Mouse (Mus musculus) hindbrain, postnatal 0 days (tissue): ENCODE results near the gene Ahcyl1. TPM values are rescaled to one million over a fixed set of nuclear protein-coding genes. Genes with fewer than 3 reads are reported as not detected.

Source experiments
- ATAC-seq: fragments of 200-750 bp; cut with Nextera tagmentation; 2 replicates; pipeline ENCODE4 v1.8.0; 2017; ENCODE audit warnings: mild to moderate bottlenecking, moderate TSS enrichment, moderate library complexity
- DNase-seq: peaks from one replicate; pipeline ENCODE4 v3.0.0-alpha.2; 2015; ENCODE audit warnings: low spot score
- H3K27ac ChIP-seq: fragments of 300-500 bp; sonication (generic); 2 replicates; pipeline ENCODE4 v1.5.1; 2014; ENCODE audit warnings: mild to moderate bottlenecking
- H3K27me3 ChIP-seq: fragments of 300-500 bp; sonication (generic); 2 replicates; pipeline ENCODE4 v1.6.1; 2014; ENCODE audit warnings: low read length, mixed read lengths; ENCODE audit not compliant: insufficient read depth
- H3K36me3 ChIP-seq: fragments of 300-500 bp; sonication (generic); 2 replicates; pipeline ENCODE4 v1.6.1; 2014; ENCODE audit warnings: low read length, mixed read lengths; ENCODE audit not compliant: insufficient read depth
- H3K4me1 ChIP-seq: fragments of 300-500 bp; sonication (generic); 2 replicates; pipeline ENCODE4 v1.6.1; 2014; ENCODE audit warnings: antibody characterized with exemption, low read length, mixed read lengths; ENCODE audit not compliant: insufficient read depth
- H3K4me2 ChIP-seq: fragments of 300-500 bp; sonication (generic); 2 replicates; pipeline ENCODE4 v1.6.1; 2014; ENCODE audit warnings: low read depth, mild to moderate bottlenecking, low read length, moderate library complexity, mixed read lengths
- H3K4me3 ChIP-seq: fragments of 300-500 bp; sonication (generic); 2 replicates; pipeline ENCODE4 v1.5.1; 2014; ENCODE audit warnings: low read length
- H3K9ac ChIP-seq: fragments of 300-500 bp; sonication (generic); replicated peaks from 2 replicates; pipeline ENCODE4 v1.6.1; 2014; ENCODE audit warnings: mild to moderate bottlenecking, low read length, moderate library complexity, mixed read lengths
- H3K9me3 ChIP-seq: fragments of 300-500 bp; sonication (generic); 2 replicates; pipeline ENCODE4 v1.6.1; 2016; ENCODE audit warnings: low read length, mixed read lengths
- CTCF ChIP-seq: IDR thresholded peaks from 2 replicates; pipeline ENCODE4 v1.5.1; 2016; ENCODE audit warnings: antibody characterized with exemption, control low read depth, low read depth
- WGBS: fragments of 180-500 bp; shearing (Covaris S2); extraction: QIAGEN DNeasy Blood & Tissue Kit; methylation state at CpG from one replicate; pipeline ENCODE4 v1.1.7; 2014; 5-methylcytosine and 5-hydroxymethylcytosine counted together
- polyA plus RNA-seq: library from polyadenylated mRNA; unstranded; fragments of >200 nt; fragmentation: Nextera tagmentation; extraction: Ambion mirVana; gene quantifications from 2 replicates; pipeline ENCODE4 v1.2.1, GENCODE M21; 2015
- total RNA-seq: library from RNA; depleted of rRNA; stranded (reverse); fragments of >200 nt; gene quantifications from 2 replicates; pipeline ENCODE4 v1.2.3, GENCODE M21; 2014; rRNA removed

The Ahcyl1 gene
- total and polyA plus RNA-seq, 2 experiments from 2014 or later = 55.3 to 122 TPM

GRCm38 (mm10) chr3:107622537-107622936 is 73.8 kb downstream of the Ahcyl1 start:
- no peak for DNase-seq

GRCm38 (mm10) chr3:107621286-107622075 is 74.9 kb downstream of the Ahcyl1 start:
- TF ChIP-seq CTCF = no peak
- H3K9ac ChIP-seq = no peak overlapping the region
- H3K4me2 ChIP-seq = no peak overlapping the region
- DNase-seq (no peak), ATAC-seq (no peak)
- no peak overlapping the region for H3K27ac ChIP-seq
- H3K4me3 ChIP-seq = no peak overlapping the region
- peaks cover 92% of the 10 kb centered on the region for H3K36me3 ChIP-seq
- H3K4me1 ChIP-seq = no peaks in the 10 kb centered on the region
- H3K9me3 ChIP-seq = no peaks in the 10 kb centered on the region
- WGBS = 89% methylated on average over 21 of the region's 21 CpGs
- H3K27me3 ChIP-seq = no peaks in the 10 kb centered on the region

More at GRCm38 (mm10) chr3:107622537-107622936, 73.8 kb downstream of the Ahcyl1 start:
- ATAC-seq = no peak
- WGBS = 95% methylated on average over 7 of the region's 7 CpGs
- H3K4me3 ChIP-seq = no peak overlapping the region
- H3K4me1 ChIP-seq = no peaks in the 10 kb centered on the region
- H3K27me3 ChIP-seq = no peaks in the 10 kb centered on the region
- H3K9ac ChIP-seq = no peak overlapping the region
- peaks cover 90% of the 10 kb centered on the region for H3K36me3 ChIP-seq
- TF ChIP-seq CTCF = no peak
- no peaks in the 10 kb centered on the region for H3K9me3 ChIP-seq
- no peak overlapping the region for H3K4me2 ChIP-seq
- H3K27ac ChIP-seq = no peak overlapping the region

GRCm38 (mm10) chr3:107619911-107620310 is 76.4 kb downstream of the Ahcyl1 start:
- H3K36me3 ChIP-seq = peaks cover 93% of the 10 kb centered on the region
- no peak for DNase-seq
- 86% methylated on average over 6 of the region's 6 CpGs for WGBS
- no peaks in the 10 kb centered on the region for H3K4me1 ChIP-seq
- no peak overlapping the region for H3K9ac ChIP-seq
- ATAC-seq = no peak
- H3K4me3 ChIP-seq = no peak overlapping the region
- no peak for TF ChIP-seq CTCF
- no peaks in the 10 kb centered on the region for H3K27me3 ChIP-seq
- H3K9me3 ChIP-seq = no peaks in the 10 kb centered on the region
- H3K4me2 ChIP-seq = no peak overlapping the region
- H3K27ac ChIP-seq = no peak overlapping the region

- H3K4me3 ChIP-seq = no peak overlapping the region
- no peak for ATAC-seq
- no peaks in the 10 kb centered on the region for H3K9me3 ChIP-seq
- H3K4me1 ChIP-seq = no peaks in the 10 kb centered on the region
- no peak overlapping the region for H3K9ac ChIP-seq
- peaks cover 92% of the 10 kb centered on the region for H3K36me3 ChIP-seq
- TF ChIP-seq CTCF = no peak
- no peak overlapping the region for H3K4me2 ChIP-seq
- H3K27ac ChIP-seq = no peak overlapping the region
- no peak for DNase-seq
- no peaks in the 10 kb centered on the region for H3K27me3 ChIP-seq
- 95% methylated on average over 3 of the region's 3 CpGs for WGBS
Observed at GRCm38 (mm10) chr3:107617800-107618199, 78.6 kb downstream of the Ahcyl1 start.

Other genes starting within 250 kb of the Ahcyl1 start
- gene Kcnc4, start 237.0 kb downstream of the Ahcyl1 start, total RNA-seq = 42.6 and 44.3 TPM in 2 replicates
- gene Kcnc4, start 237.0 kb downstream of the Ahcyl1 start, polyA plus RNA-seq = 13.3 and 16.6 TPM in 2 replicates
- 66.3 and 71.8 TPM in 2 replicates for gene Slc6a17, start 178.5 kb downstream of the Ahcyl1 start, total RNA-seq
- gene Slc6a17, start 178.5 kb downstream of the Ahcyl1 start, polyA plus RNA-seq = 18.9 and 20.6 TPM in 2 replicates
- gene Ubl4b, start 141.5 kb downstream of the Ahcyl1 start, total RNA-seq = not detected in 2 replicates
- gene Ubl4b, start 141.5 kb downstream of the Ahcyl1 start, polyA plus RNA-seq = not detected in 2 replicates
- 0.16 TPM in 1 of 2 replicates, not detected in the other for gene Alx3, start 101.5 kb downstream of the Ahcyl1 start, total RNA-seq
- 0.45 TPM in 2 replicates for gene Alx3, start 101.5 kb downstream of the Ahcyl1 start, polyA plus RNA-seq
- gene Gm10961, start 65.2 kb downstream of the Ahcyl1 start, total RNA-seq = not detected in 2 replicates
- not detected in 2 replicates for gene Gm10961, start 65.2 kb downstream of the Ahcyl1 start, polyA plus RNA-seq
- gene Strip1, start 64.9 kb downstream of the Ahcyl1 start, total RNA-seq = 133 and 135 TPM in 2 replicates
- 98.2 and 98.7 TPM in 2 replicates for gene Strip1, start 64.9 kb downstream of the Ahcyl1 start, polyA plus RNA-seq
- 13.1 and 15.1 TPM in 2 replicates for gene Csf1, start 63.9 kb upstream of the Ahcyl1 start, total RNA-seq
- gene Csf1, start 63.9 kb upstream of the Ahcyl1 start, polyA plus RNA-seq = 11.2 and 12.1 TPM in 2 replicates
- not detected in 2 replicates for gene Eps8l3, start 180.7 kb upstream of the Ahcyl1 start, total RNA-seq
- not detected in 2 replicates for gene Eps8l3, start 180.7 kb upstream of the Ahcyl1 start, polyA plus RNA-seq
- gene Gstm5, start 199.3 kb upstream of the Ahcyl1 start, total RNA-seq = 164 and 179 TPM in 2 replicates
- 383 and 384 TPM in 2 replicates for gene Gstm5, start 199.3 kb upstream of the Ahcyl1 start, polyA plus RNA-seq
- 29.8 and 41.1 TPM in 2 replicates for gene Gstm7, start 235.3 kb upstream of the Ahcyl1 start, total RNA-seq
- 39.0 and 39.7 TPM in 2 replicates for gene Gstm7, start 235.3 kb upstream of the Ahcyl1 start, polyA plus RNA-seq
- gene Gstm6, start 247.2 kb upstream of the Ahcyl1 start, total RNA-seq = 8.7 and 18.9 TPM in 2 replicates
- 12.6 and 15.5 TPM in 2 replicates for gene Gstm6, start 247.2 kb upstream of the Ahcyl1 start, polyA plus RNA-seq